Mouse (Mus musculus) liver, embryonic 14.5 days (tissue): ENCODE measurements around the gene Pcbp2. TPM values are rescaled to one million over a fixed set of nuclear protein-coding genes. Genes with fewer than 3 reads are reported as not detected.

Experiments used
- ATAC-seq: fragments of 200-750 bp; cut with Nextera tagmentation; 2 replicates; pipeline ENCODE4 v1.8.0; 2017; ENCODE audit warnings: moderate number of reproducible peaks, mild to moderate bottlenecking, moderate library complexity; ENCODE audit not compliant: insufficient read depth
- DNase-seq, 3 experiments: peaks; one replicate each; pipeline ENCODE4 v3.0.0-alpha.2; 2012 to 2013; ENCODE audit warnings: low read depth in 3 of 3, low spot score in 3 of 3
- H3K27ac ChIP-seq: fragments of 300-500 bp; sonication (generic); 2 replicates; pipeline ENCODE4 v1.5.1; 2014; ENCODE audit warnings: moderate library complexity, mild to moderate bottlenecking, control low read depth, inconsistent platforms
- H3K27me3 ChIP-seq: fragments of 300-500 bp; sonication (generic); 2 replicates; pipeline ENCODE4 v1.6.1; 2014; ENCODE audit warnings: mild to moderate bottlenecking, low read length, moderate library complexity; ENCODE audit not compliant: control insufficient read depth, insufficient read depth
- H3K36me3 ChIP-seq: fragments of 300-500 bp; sonication (generic); replicated peaks from 2 replicates; pipeline ENCODE4 v1.6.1; 2014; ENCODE audit warnings: low read depth; ENCODE audit not compliant: control insufficient read depth, insufficient read depth
- H3K4me1 ChIP-seq, 2 experiments: fragments of 200-500 bp in 1 of 2; fragments of 300-500 bp in 1 of 2; sonication (generic) in 1 of 2; replicated peaks; 2 replicates each; pipeline ENCODE4 v1.6.1; 2012 to 2014; ENCODE audit warnings: antibody characterized with exemption in 1 of 2, inconsistent platforms in 1 of 2, low read length in 1 of 2; ENCODE audit not compliant: control insufficient read depth in 2 of 2, insufficient read depth in 2 of 2
- H3K4me2 ChIP-seq: fragments of 300-500 bp; sonication (generic); 2 replicates; pipeline ENCODE4 v1.6.1; 2014; ENCODE audit warnings: low read depth, mild to moderate bottlenecking, control low read depth, moderate library complexity
- H3K4me3 ChIP-seq, 2 experiments: fragments of 200-500 bp in 1 of 2; fragments of 300-500 bp in 1 of 2; sonication (generic) in 1 of 2; 2 replicates each; pipeline ENCODE4 v1.5.1; 2012 to 2014; ENCODE audit warnings: low read depth in 2 of 2, low read length in 2 of 2, mild to moderate bottlenecking in 2 of 2, control low read depth in 1 of 2, inconsistent platforms in 1 of 2, moderate library complexity in 1 of 2; ENCODE audit not compliant: insufficient read depth in 1 of 2
- H3K9ac ChIP-seq: fragments of 300-500 bp; sonication (generic); replicated peaks from 2 replicates; pipeline ENCODE4 v1.6.1; 2014; ENCODE audit warnings: mild to moderate bottlenecking, control low read depth, moderate library complexity
- H3K9me3 ChIP-seq: fragments of 300-500 bp; sonication (generic); 2 replicates; pipeline ENCODE4 v1.6.1; 2016; ENCODE audit warnings: low read length, mixed read lengths; ENCODE audit not compliant: control insufficient read depth
- CTCF ChIP-seq: IDR thresholded peaks from 2 replicates; pipeline ENCODE4 v1.5.1; 2016; ENCODE audit warnings: antibody characterized with exemption, low read depth, control low read depth
- EP300 ChIP-seq: IDR thresholded peaks from 2 replicates; pipeline ENCODE4 v1.6.1; 2016; ENCODE audit warnings: antibody characterized with exemption, low read depth
- WGBS: fragments of 180-500 bp; shearing (Covaris S2); extraction: QIAGEN DNeasy Blood & Tissue Kit; methylation state at CpG from one replicate; pipeline ENCODE4 v1.1.7; 2014; ENCODE audit not compliant: insufficient replicate concordance; 5-methylcytosine and 5-hydroxymethylcytosine counted together
- polyA plus RNA-seq, 2 experiments: library from polyadenylated mRNA; depleted of rRNA in 1 of 2; stranded (reverse) in 1 of 2; unstranded in 1 of 2; fragments of >200 nt; fragmentation: Nextera tagmentation in 1 of 2; extraction: Ambion mirVana in 1 of 2; gene quantifications; 2 replicates each; pipeline versions ENCODE4 v1.2.1 to v1.2.3; 2012 to 2014

The Pcbp2 gene
- polyA plus RNA-seq, 2 experiments, result 93.3 to 221 TPM

- no peaks in the 10 kb centered on the region for H3K9me3 ChIP-seq
- no peaks in the 10 kb centered on the region for H3K27me3 ChIP-seq
- H3K36me3 ChIP-seq, result peaks cover 10% of the 10 kb centered on the region
- no peak overlapping the region for H3K4me3 ChIP-seq
- 79% methylated on average over 3 of the region's 3 CpGs for WGBS
- no peak overlapping the region for H3K4me2 ChIP-seq
- no peaks in the 10 kb centered on the region for H3K4me1 ChIP-seq
- TF ChIP-seq CTCF (no peak), EP300 (no peak)
- H3K27ac ChIP-seq, result no peak overlapping the region
- H3K9ac ChIP-seq, result no peak overlapping the region
- DNase-seq (no peak), ATAC-seq (no peak)
Observed at GRCm38 (mm10) chr15:102532106-102532900, 62.0 kb downstream of the Pcbp2 start.

- H3K9me3 ChIP-seq, result no peaks in the 10 kb centered on the region
- H3K27ac ChIP-seq, result no peak overlapping the region
- H3K9ac ChIP-seq, result no peak overlapping the region
- TF ChIP-seq EP300 (no peak), CTCF (no peak)
- ATAC-seq, result no peak
- no peak overlapping the region for H3K4me3 ChIP-seq
- peaks cover 16% of the 10 kb centered on the region for H3K36me3 ChIP-seq
- H3K4me1 ChIP-seq, result no peaks in the 10 kb centered on the region
- no peak for DNase-seq
- no peak overlapping the region for H3K4me2 ChIP-seq
- WGBS, result 79% methylated on average over 7 of the region's 7 CpGs
- H3K27me3 ChIP-seq, result no peaks in the 10 kb centered on the region
Observed at GRCm38 (mm10) chr15:102533926-102534325, 63.6 kb downstream of the Pcbp2 start.

- H3K27ac ChIP-seq, result no peak overlapping the region
- no peaks in the 10 kb centered on the region for H3K9me3 ChIP-seq
- H3K4me1 ChIP-seq, result no peaks in the 10 kb centered on the region
- no peak for ATAC-seq
- H3K4me2 ChIP-seq, result no peak overlapping the region
- 78% methylated on average over 4 of the region's 4 CpGs for WGBS
- no peaks in the 10 kb centered on the region for H3K27me3 ChIP-seq
- no peak overlapping the region for H3K4me3 ChIP-seq
- DNase-seq, result no peak
- H3K9ac ChIP-seq, result no peak overlapping the region
- peaks cover 12% of the 10 kb centered on the region for H3K36me3 ChIP-seq
- TF ChIP-seq EP300 (no peak), CTCF (no peak)
Observed at GRCm38 (mm10) chr15:102544801-102545200, 74.5 kb downstream of the Pcbp2 start.

- no peaks in the 10 kb centered on the region for H3K4me1 ChIP-seq
- no peak overlapping the region for H3K4me2 ChIP-seq
- H3K27me3 ChIP-seq, result no peaks in the 10 kb centered on the region
- no peak overlapping the region for H3K27ac ChIP-seq
- no peak for DNase-seq
- H3K9me3 ChIP-seq, result no peaks in the 10 kb centered on the region
- 69% methylated on average over 3 of the region's 3 CpGs for WGBS
- TF ChIP-seq CTCF (no peak), EP300 (no peak)
- no peak overlapping the region for H3K4me3 ChIP-seq
- no peak overlapping the region for H3K9ac ChIP-seq
- H3K36me3 ChIP-seq, result peaks cover 8% of the 10 kb centered on the region
- no peak for ATAC-seq
Observed at GRCm38 (mm10) chr15:102546246-102546645, 75.9 kb downstream of the Pcbp2 start.

- DNase-seq, result no peak
- peaks cover 7% of the 10 kb centered on the region for H3K36me3 ChIP-seq
- TF ChIP-seq EP300, result no peak
- TF ChIP-seq CTCF, result no peak
Observed at GRCm38 (mm10) chr15:102546677-102547427, 76.5 kb downstream of the Pcbp2 start.

More at GRCm38 (mm10) chr15:102546677-102547427, 76.5 kb downstream of the Pcbp2 start:
- Histone ChIP-seq H3K4me2 (no peak overlapping the region), H3K4me1 (no peaks in the 10 kb centered on the region), H3K27ac (no peak overlapping the region), H3K4me3 (no peak overlapping the region), H3K9ac (no peak overlapping the region), H3K9me3 (no peaks in the 10 kb centered on the region), H3K27me3 (no peaks in the 10 kb centered on the region)
- ATAC-seq, result no peak
- 79% methylated on average over 3 of the region's 3 CpGs for WGBS
